Mouse (Mus musculus) activated CD4-positive, CD25-positive, alpha-beta regulatory T cell (primary cell): ENCODE measurements around the gene Rbm7. TPM values are rescaled to one million over a fixed set of nuclear protein-coding genes. Genes with fewer than 3 reads are reported as not detected.

Experiments
- polyA plus RNA-seq, 2 experiments: library from polyadenylated mRNA; unstranded; fragments of 100-300 nt; shearing (Covaris generic); gene quantifications; one replicate each; pipeline ENCODE4 v1.2.1; 2017

Gene Rbm7
- 100 to 1,000 TPM; 147 to 189 TPM for polyA plus RNA-seq

GRCm38 (mm10) chr9:48494817-48495547 lies at the start of gene Rbm7, which contains the start of gene Gm5617:
Gene Rbm7 (minus strand): TSS chr9:48495299.
Gene Gm5617 (plus strand): TSS chr9:48495442.

GRCm38 (mm10) chr9:48480411-48481213 lies 14.5 kb downstream of the Rbm7 start, which contains the start of gene Rexo2:
Gene Rexo2 (minus strand): TSS chr9:48480623.

Other genes starting within 250 kb of the Rbm7 start
- 1 to 10 TPM in 1 of 2 experiments, under 1 TPM in 1; 0.23 to 2.5 TPM for gene Nxpe2, start 141.8 kb downstream of the Rbm7 start, polyA plus RNA-seq
- 100 to 1,000 TPM; 258 to 290 TPM for gene Rexo2, start 14.7 kb downstream of the Rbm7 start, polyA plus RNA-seq
- 10 to 100 TPM; 19.7 to 39.8 TPM for gene Gm5617, start 143 bp upstream of the Rbm7 start, polyA plus RNA-seq
- under 1 TPM in 1 of 2 experiments, not detected in 1; 0.88 TPM for gene Nnmt, start 109.9 kb upstream of the Rbm7 start, polyA plus RNA-seq